Mouse (Mus musculus) intestine, embryonic 14.5 days (tissue): ENCODE data around the gene Cfap74. TPM values are rescaled to one million over a fixed set of nuclear protein-coding genes. Genes with fewer than 3 reads are reported as not detected.

Experiments
- ATAC-seq: fragments of 200-750 bp; cut with Nextera tagmentation; replicated peaks from 2 replicates; pipeline ENCODE4 v1.8.0; 2017; ENCODE audit warnings: low read depth, moderate number of reproducible peaks, moderate TSS enrichment, moderate library complexity; ENCODE audit not compliant: low FRiP score, low TSS enrichment
- DNase-seq: peaks from one replicate; pipeline ENCODE4 v3.0.0-alpha.2; 2018; ENCODE audit warnings: low spot score
- H3K27ac ChIP-seq: fragments of 300-500 bp; sonication (generic); 2 replicates; pipeline ENCODE4 v1.5.1; 2014; ENCODE audit warnings: low read depth, mild to moderate bottlenecking, control low read depth
- H3K27me3 ChIP-seq: fragments of 300-500 bp; sonication (generic); replicated peaks from 2 replicates; pipeline ENCODE4 v1.6.1; 2014; ENCODE audit warnings: low read length, control low read depth; ENCODE audit not compliant: control insufficient read depth, insufficient read depth
- H3K36me3 ChIP-seq: fragments of 300-500 bp; sonication (generic); 2 replicates; pipeline ENCODE4 v1.6.1; 2014; ENCODE audit warnings: low read length, control low read depth; ENCODE audit not compliant: control insufficient read depth, insufficient read depth
- H3K4me1 ChIP-seq: fragments of 300-500 bp; sonication (generic); replicated peaks from 2 replicates; pipeline ENCODE4 v1.6.1; 2014; ENCODE audit warnings: low read length, control low read depth, mixed read lengths; ENCODE audit not compliant: control insufficient read depth, insufficient read depth
- H3K4me2 ChIP-seq: fragments of 300-500 bp; sonication (generic); 2 replicates; pipeline ENCODE4 v1.6.1; 2014; ENCODE audit warnings: low read length
- H3K4me3 ChIP-seq: fragments of 300-500 bp; sonication (generic); 2 replicates; pipeline ENCODE4 v1.5.1; 2014; ENCODE audit warnings: low read depth, low read length, control low read depth, mixed read lengths
- H3K9ac ChIP-seq: fragments of 300-500 bp; sonication (generic); 2 replicates; pipeline ENCODE4 v1.6.1; 2014; ENCODE audit warnings: mild to moderate bottlenecking, low read length
- H3K9me3 ChIP-seq: fragments of 300-500 bp; sonication (generic); 2 replicates; pipeline ENCODE4 v1.6.1; 2016; ENCODE audit warnings: low read length, control low read depth; ENCODE audit not compliant: control insufficient read depth
- WGBS: fragments of 180-500 bp; shearing (Covaris S2); extraction: QIAGEN DNeasy Blood & Tissue Kit; methylation state at CpG from one replicate; pipeline ENCODE4 v1.1.7; 2014; 5-methylcytosine and 5-hydroxymethylcytosine counted together
- polyA plus RNA-seq: library from polyadenylated mRNA; unstranded; fragments of >200 nt; fragmentation: Nextera tagmentation; extraction: Ambion mirVana; gene quantifications from 2 replicates; pipeline ENCODE4 v1.2.1, GENCODE M21; 2014

The Cfap74 gene
- polyA plus RNA-seq, 1 experiment from 2014 or later = 1.8 TPM

DNA sequence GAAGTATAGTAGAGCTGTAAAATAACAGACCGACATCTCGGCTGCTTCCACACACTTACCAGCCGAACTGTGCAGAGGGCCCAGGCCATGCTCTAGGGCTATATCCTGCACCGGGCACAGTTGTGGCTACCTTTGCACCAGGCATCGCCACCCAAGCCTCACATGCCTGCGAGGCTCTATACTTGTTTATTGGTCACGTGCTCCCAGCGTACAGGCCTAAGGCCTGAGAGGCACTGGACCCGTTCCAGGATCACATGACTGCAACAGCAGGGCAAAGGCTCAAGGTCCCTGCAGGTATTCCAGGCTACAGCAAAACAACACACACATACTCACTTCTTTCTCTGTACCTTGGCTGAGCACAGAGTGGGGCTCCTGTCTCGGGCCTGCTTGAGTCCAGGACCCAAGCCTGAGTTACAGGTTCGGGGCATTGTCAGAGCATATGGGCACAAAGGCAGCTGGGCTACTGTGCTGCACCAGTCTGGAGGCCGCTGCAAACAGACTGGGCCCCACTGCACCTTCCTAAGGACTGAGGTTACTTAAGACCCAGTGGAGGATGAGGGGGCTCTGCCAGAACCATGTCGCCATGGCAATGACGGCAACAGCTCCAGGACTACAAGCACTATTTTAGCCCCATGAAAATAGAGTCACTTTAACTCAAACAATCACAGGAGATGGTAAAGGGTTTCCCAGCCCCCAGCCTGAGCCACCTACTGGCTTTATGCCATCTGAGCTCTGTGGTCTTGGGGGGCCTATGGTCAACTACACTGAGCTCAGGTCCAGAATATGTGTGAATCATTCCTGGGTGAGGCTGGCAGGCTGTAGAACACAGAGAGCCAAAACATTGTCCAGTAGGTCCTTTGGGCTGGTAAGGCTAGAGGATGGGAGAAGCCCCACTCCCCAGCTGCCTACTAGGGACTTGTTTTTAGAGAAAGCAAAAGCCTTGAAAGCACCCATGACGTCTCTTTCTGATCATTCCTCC, 38.0 kb upstream of the Cfap74 start:
- no peak overlapping the region for H3K4me2 ChIP-seq
- H3K27ac ChIP-seq = no peak overlapping the region
- WGBS = 80% methylated on average over 15 of the region's 15 CpGs
- no peaks in the 10 kb centered on the region for H3K4me1 ChIP-seq
- no peaks in the 10 kb centered on the region for H3K9me3 ChIP-seq
- H3K9ac ChIP-seq = no peak overlapping the region
- DNase-seq (no peak), ATAC-seq (no peak)
- no peaks in the 10 kb centered on the region for H3K27me3 ChIP-seq
- H3K4me3 ChIP-seq = no peak overlapping the region
- H3K36me3 ChIP-seq = no peaks in the 10 kb centered on the region

DNA sequence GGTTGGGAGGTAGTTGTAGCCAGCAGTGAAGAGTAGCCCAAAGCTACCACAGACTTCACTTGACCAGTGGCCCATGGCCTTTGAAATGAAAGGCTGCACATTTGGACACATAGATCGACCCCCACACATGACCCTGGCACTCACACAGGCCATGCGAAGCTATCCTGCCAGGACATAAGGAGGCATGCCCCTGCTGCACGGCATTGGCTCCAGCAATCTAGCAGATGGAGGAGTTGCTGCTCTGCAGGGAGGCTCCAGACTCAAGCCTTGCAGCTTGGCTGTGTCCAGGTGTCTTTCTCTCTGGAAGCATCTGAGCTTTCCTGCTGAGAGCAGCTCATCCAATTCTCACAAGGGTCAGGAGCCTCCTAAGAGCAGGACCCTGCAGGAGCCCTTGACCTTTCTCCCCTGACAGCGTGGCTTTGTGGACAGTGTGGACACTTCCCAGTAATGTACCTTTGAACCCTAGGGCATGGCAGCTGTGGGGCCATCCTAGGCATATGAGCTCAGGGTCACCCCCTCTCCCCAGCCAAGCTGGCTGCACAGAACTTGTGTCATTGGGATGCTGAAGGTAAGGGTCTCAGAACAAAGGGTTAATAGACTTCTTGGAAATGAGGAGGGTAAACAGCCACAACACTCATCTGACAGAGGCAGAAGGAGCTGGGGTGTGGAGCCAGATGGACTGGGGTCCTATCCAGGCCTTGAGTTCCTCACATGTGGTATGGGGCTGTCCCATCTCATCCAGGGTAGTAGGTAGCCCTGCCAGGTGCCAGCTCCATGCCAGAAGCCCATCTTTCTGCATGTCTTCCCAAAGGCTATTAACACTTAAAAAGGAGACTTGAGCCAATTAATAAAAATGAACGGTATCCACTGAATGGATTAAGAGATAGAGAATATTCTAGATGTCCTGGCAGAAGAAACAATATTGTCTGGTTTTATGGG, 36.9 kb upstream of the Cfap74 start:
- Histone ChIP-seq H3K27ac (no peak overlapping the region), H3K4me2 (no peak overlapping the region), H3K9me3 (no peaks in the 10 kb centered on the region), H3K4me1 (no peaks in the 10 kb centered on the region), H3K36me3 (no peaks in the 10 kb centered on the region), H3K27me3 (no peaks in the 10 kb centered on the region), H3K4me3 (no peak overlapping the region), H3K9ac (no peak overlapping the region)
- WGBS = 71% methylated on average over 5 of the region's 5 CpGs
- ATAC-seq (no peak), DNase-seq (no peak)

DNA sequence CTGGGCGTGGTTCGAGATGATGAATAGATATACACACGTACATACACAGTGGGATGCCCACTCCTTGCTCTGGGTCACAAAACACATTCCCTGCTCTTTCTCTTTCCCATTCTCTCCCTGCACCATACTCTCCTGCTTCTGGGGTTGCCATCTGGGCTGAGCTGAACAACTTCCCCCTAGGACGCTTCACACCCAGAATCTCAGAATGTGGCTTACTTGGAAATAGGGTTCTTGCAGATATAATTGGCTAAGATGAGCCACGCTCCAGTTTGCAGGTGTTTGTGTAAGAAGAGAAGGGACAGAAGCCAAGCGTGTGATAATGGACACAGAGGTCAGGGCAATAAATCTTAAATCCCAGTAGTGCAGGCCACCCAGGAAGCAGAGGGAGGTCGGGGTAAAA, 27.0 kb upstream of the Cfap74 start:
- H3K9me3 ChIP-seq = no peaks in the 10 kb centered on the region
- no peak overlapping the region for H3K9ac ChIP-seq
- no peaks in the 10 kb centered on the region for H3K27me3 ChIP-seq
- H3K4me3 ChIP-seq = no peak overlapping the region
- WGBS = 24% methylated on average over 7 of the region's 7 CpGs
- H3K4me2 ChIP-seq = no peak overlapping the region
- no peaks in the 10 kb centered on the region for H3K36me3 ChIP-seq
- H3K27ac ChIP-seq = no peak overlapping the region
- ATAC-seq (no peak), DNase-seq (no peak)
- H3K4me1 ChIP-seq = no peaks in the 10 kb centered on the region

DNA sequence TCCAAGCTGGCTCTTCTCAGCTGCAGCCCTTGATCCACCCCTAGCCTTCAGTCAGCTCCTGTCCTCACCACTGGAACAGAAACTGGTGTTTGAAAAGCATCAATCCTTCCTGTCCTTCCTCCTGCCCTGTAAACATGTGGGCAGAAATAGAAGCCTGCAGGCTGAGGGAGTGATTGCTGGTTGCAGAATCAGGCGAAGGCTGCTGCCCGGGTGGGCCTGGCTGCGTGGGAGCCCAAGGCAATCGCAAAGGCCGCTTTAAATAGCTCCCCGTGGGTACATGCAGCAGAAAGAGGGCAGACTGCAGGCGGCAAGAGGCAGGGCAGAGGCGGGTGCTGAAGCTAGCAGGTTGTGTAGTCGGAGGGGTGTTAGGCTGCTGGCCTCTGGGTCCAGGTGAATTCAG, 26.2 kb upstream of the Cfap74 start:
- Histone ChIP-seq H3K4me2 (no peak overlapping the region), H3K9me3 (no peaks in the 10 kb centered on the region), H3K27ac (no peak overlapping the region), H3K4me1 (no peaks in the 10 kb centered on the region), H3K27me3 (no peaks in the 10 kb centered on the region), H3K36me3 (no peaks in the 10 kb centered on the region), H3K9ac (no peak overlapping the region), H3K4me3 (no peak overlapping the region)
- WGBS = 20% methylated on average over 9 of the region's 9 CpGs
- DNase-seq (no peak), ATAC-seq (no peak)

DNA sequence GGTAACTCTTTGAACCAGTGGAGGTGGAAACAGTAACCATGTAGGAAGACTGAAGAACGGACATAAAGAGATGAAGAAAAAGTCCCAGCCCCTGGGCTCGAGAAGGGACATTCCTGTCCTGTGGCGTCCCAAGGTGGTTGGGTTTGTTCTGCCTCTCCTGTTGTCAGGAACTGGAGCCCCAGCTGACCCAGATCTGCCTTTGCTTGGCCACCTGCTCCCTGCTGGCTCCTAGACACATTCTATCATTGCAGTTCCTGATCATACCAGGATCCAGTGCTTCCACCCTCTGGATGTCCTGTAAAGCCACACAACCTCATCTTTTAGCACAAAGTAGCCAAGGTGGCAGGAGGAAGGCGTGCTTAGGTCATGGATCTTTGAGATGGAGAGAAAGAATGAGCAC, 25.7 kb upstream of the Cfap74 start:
- no peak overlapping the region for H3K4me3 ChIP-seq
- no peak overlapping the region for H3K27ac ChIP-seq
- ATAC-seq (no peak), DNase-seq (no peak)
- 78% methylated on average over 4 of the region's 4 CpGs for WGBS
- no peaks in the 10 kb centered on the region for H3K9me3 ChIP-seq
- H3K36me3 ChIP-seq = no peaks in the 10 kb centered on the region
- H3K27me3 ChIP-seq = no peaks in the 10 kb centered on the region
- no peak overlapping the region for H3K4me2 ChIP-seq
- no peak overlapping the region for H3K9ac ChIP-seq
- no peaks in the 10 kb centered on the region for H3K4me1 ChIP-seq

DNA sequence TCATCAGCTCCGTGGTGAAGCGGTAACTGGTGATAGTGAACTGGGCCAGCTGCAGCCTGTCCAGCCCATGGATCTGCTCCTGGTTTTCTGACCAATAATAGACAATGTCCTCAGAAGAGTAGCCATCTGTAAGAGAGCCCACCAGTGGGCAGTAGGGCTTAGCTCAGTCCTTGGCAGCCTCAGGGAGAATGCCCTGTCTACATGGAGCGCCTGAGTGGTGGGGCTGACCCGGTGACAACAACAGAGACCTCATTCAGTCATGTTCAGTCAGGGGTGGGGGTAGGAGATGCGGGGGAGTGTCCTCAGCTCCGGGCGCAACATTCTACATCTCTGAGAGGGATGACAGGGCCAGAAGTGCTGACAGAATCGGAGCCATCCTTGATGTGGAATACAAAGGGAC, 21.8 kb upstream of the Cfap74 start:
- Histone ChIP-seq H3K4me2 (no peak overlapping the region), H3K27ac (no peak overlapping the region), H3K4me3 (no peak overlapping the region), H3K9me3 (no peaks in the 10 kb centered on the region), H3K4me1 (no peaks in the 10 kb centered on the region), H3K9ac (no peak overlapping the region), H3K36me3 (no peaks in the 10 kb centered on the region), H3K27me3 (no peaks in the 10 kb centered on the region)
- DNase-seq (no peak), ATAC-seq (no peak)
- WGBS = 81% methylated on average over 8 of the region's 8 CpGs

DNA sequence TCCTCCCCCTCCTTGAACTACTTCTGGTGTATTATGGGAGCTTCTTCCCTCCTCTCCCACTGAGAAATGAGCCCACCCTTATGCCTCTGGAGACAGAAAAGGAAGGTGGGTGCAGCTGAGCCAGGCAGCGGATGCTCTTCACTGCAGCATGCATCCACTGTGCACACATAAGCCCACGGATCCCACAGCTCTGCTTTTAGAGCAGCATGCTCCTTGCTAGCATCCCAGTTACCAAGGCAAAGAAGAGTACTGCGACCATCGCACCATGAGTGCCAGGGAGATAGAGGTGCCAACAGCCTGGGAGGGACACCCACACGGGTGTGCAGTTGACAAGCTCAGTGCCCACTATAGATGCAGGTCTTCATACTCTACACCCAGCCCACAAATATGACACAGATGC, 13.5 kb upstream of the Cfap74 start:
- Histone ChIP-seq H3K27me3 (peaks cover 26% of the 10 kb centered on the region), H3K9me3 (no peaks in the 10 kb centered on the region), H3K4me1 (0 out of 2 replicates have a peak, but pooled peaks cover 5% of the 10 kb centered on the region), H3K27ac (no peak overlapping the region), H3K4me2 (no peak overlapping the region), H3K9ac (no peak overlapping the region), H3K36me3 (no peaks in the 10 kb centered on the region), H3K4me3 (no peak overlapping the region)
- DNase-seq (no peak), ATAC-seq (no peak)
- WGBS = 92% methylated on average over 5 of the region's 5 CpGs

DNA sequence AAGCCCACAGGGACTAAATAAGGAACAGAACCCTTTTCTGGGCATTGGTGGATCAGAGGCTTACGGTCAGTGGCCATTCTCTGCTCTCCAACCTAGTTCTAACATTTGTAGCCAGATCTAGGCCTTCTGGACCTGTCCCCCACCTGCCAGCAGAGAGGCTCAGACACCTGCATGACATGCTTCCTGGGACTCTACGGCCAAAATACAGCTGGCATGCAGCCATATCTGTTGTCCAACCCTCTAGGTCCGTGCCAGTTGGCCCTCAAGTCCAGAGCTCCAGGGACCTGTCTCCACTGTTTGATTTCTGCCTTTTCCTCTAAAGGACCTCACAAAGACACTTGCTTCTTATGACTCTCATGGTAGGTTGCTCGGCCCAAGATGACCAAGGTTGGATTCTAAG, 12.2 kb upstream of the Cfap74 start:
- Histone ChIP-seq H3K4me2 (no peak overlapping the region), H3K4me3 (no peak overlapping the region), H3K4me1 (0 out of 2 replicates have a peak, but pooled peaks cover 5% of the 10 kb centered on the region), H3K27me3 (peaks cover 26% of the 10 kb centered on the region), H3K9me3 (no peaks in the 10 kb centered on the region), H3K36me3 (no peaks in the 10 kb centered on the region), H3K27ac (no peak overlapping the region), H3K9ac (no peak overlapping the region)
- 91% methylated on average over 4 of the region's 4 CpGs for WGBS
- ATAC-seq (no peak), DNase-seq (no peak)
